Mouse (Mus musculus) kidney, postnatal 14 days (tissue): ENCODE data around the gene Dda1.

ENCODE experiments used
- DNase-seq: peaks from one replicate; pipeline ENCODE4 v3.0.0; 2022; ENCODE audit warnings: mixed read lengths

Gene Dda1

GRCm38 (mm10) chr8:71470146-71470912 is 1.3 kb downstream of the Dda1 start:
- DNase-seq, result no peak

- DNase-seq, result no peak
Measured at GRCm38 (mm10) chr8:71470913-71471255, 1.9 kb downstream of the Dda1 start.

- DNase-seq, result no peak
Measured at GRCm38 (mm10) chr8:71471861-71472260, 2.9 kb downstream of the Dda1 start.

GRCm38 (mm10) chr8:71472601-71473386 is 3.8 kb downstream of the Dda1 start:
- DNase-seq, result no peak

- DNase-seq, result no peak
Measured at GRCm38 (mm10) chr8:71474344-71474743, 5.3 kb downstream of the Dda1 start.

GRCm38 (mm10) chr8:71474785-71475701 is 6.0 kb downstream of the Dda1 start:
- DNase-seq, result no peak

GRCm38 (mm10) chr8:71475702-71476075 is 6.7 kb downstream of the Dda1 start:
- no peak for DNase-seq

GRCm38 (mm10) chr8:71476099-71476940 is 7.3 kb downstream of the Dda1 start:
- peak; percentile 90 for DNase-seq

- DNase-seq, result no peak
Measured at GRCm38 (mm10) chr8:71477196-71477845, 8.3 kb downstream of the Dda1 start.

GRCm38 (mm10) chr8:71478943-71479342 is 9.9 kb downstream of the Dda1 start:
- DNase-seq, result no peak

GRCm38 (mm10) chr8:71483932-71484331 is 14.9 kb downstream of the Dda1 start:
- peak; percentile 73 for DNase-seq

GRCm38 (mm10) chr8:71484736-71485135 is 15.7 kb downstream of the Dda1 start:
- no peak for DNase-seq

GRCm38 (mm10) chr8:71485142-71486135 is 16.4 kb downstream of the Dda1 start, which contains the start of gene Ano8:
TSS of gene Ano8 (minus strand) at chr8:71485963.
- DNase-seq, result peak; percentile 90

- no peak for DNase-seq
Measured at GRCm38 (mm10) chr8:71486136-71486529, 17.1 kb downstream of the Dda1 start.

GRCm38 (mm10) chr8:71487691-71488445 is 18.9 kb downstream of the Dda1 start, which contains the start of gene Gtpbp3:
TSS of gene Gtpbp3 (plus strand) at chr8:71488103.
- DNase-seq, result peak; percentile 90

GRCm38 (mm10) chr8:71488454-71488853 is 19.5 kb downstream of the Dda1 start:
- peak; percentile 93 for DNase-seq

GRCm38 (mm10) chr8:71495039-71495438 is 26.0 kb downstream of the Dda1 start:
- DNase-seq, result peak; percentile 91

- DNase-seq, result peak; percentile 57
Measured at GRCm38 (mm10) chr8:71495811-71496210, 26.8 kb downstream of the Dda1 start.

- DNase-seq, result peak; percentile 96
Measured at GRCm38 (mm10) chr8:71496481-71496880, 27.5 kb downstream of the Dda1 start.
